Mouse (Mus musculus) forebrain, embryonic 15.5 days (tissue): ENCODE measurements around the gene Adgrl2. TPM values are rescaled to one million over a fixed set of nuclear protein-coding genes. Genes with fewer than 3 reads are reported as not detected.

Experiments used
- ATAC-seq: fragments of 200-750 bp; cut with Nextera tagmentation; replicated peaks from 2 replicates; pipeline ENCODE4 v1.8.0; 2017; ENCODE audit warnings: mild to moderate bottlenecking, moderate TSS enrichment, moderate library complexity
- H3K27ac ChIP-seq: fragments of 300-500 bp; sonication (generic); replicated peaks from 2 replicates; pipeline ENCODE4 v1.5.1; 2015; ENCODE audit warnings: mild to moderate bottlenecking, inconsistent platforms
- H3K27me3 ChIP-seq: fragments of 300-500 bp; sonication (generic); 2 replicates; pipeline ENCODE4 v1.6.1; 2015; ENCODE audit warnings: inconsistent platforms
- H3K36me3 ChIP-seq: fragments of 300-500 bp; sonication (generic); 2 replicates; pipeline ENCODE4 v1.6.1; 2015; ENCODE audit warnings: mild to moderate bottlenecking, inconsistent platforms
- H3K4me1 ChIP-seq: fragments of 300-500 bp; sonication (generic); 2 replicates; pipeline ENCODE4 v1.6.1; 2015; ENCODE audit warnings: inconsistent platforms
- H3K4me2 ChIP-seq: fragments of 300-500 bp; sonication (generic); replicated peaks from 2 replicates; pipeline ENCODE4 v1.6.1; 2015; ENCODE audit warnings: mild to moderate bottlenecking, inconsistent platforms
- H3K4me3 ChIP-seq: fragments of 300-500 bp; sonication (generic); 2 replicates; pipeline ENCODE4 v1.5.1; 2015; ENCODE audit warnings: mild to moderate bottlenecking, inconsistent platforms
- H3K9ac ChIP-seq: fragments of 300-500 bp; sonication (generic); replicated peaks from 2 replicates; pipeline ENCODE4 v1.6.1; 2015; ENCODE audit warnings: mild to moderate bottlenecking, inconsistent platforms
- H3K9me3 ChIP-seq: fragments of 300-500 bp; sonication (generic); 2 replicates; pipeline ENCODE4 v1.6.1; 2016; ENCODE audit warnings: inconsistent platforms
- WGBS: fragments of 180-500 bp; shearing (Covaris S2); methylation state at CpG from one replicate; pipeline ENCODE4 v1.1.7; 2015; ENCODE audit warnings: mixed read lengths; 5-methylcytosine and 5-hydroxymethylcytosine counted together
- polyA plus RNA-seq: library from polyadenylated mRNA; unstranded; fragments of >200 nt; fragmentation: Nextera tagmentation; extraction: Ambion mirVana; gene quantifications from 2 replicates; pipeline ENCODE4 v1.2.1, GENCODE M21; 2015

Gene Adgrl2
- polyA plus RNA-seq, 1 experiment from 2014 or later: 119 TPM

DNA sequence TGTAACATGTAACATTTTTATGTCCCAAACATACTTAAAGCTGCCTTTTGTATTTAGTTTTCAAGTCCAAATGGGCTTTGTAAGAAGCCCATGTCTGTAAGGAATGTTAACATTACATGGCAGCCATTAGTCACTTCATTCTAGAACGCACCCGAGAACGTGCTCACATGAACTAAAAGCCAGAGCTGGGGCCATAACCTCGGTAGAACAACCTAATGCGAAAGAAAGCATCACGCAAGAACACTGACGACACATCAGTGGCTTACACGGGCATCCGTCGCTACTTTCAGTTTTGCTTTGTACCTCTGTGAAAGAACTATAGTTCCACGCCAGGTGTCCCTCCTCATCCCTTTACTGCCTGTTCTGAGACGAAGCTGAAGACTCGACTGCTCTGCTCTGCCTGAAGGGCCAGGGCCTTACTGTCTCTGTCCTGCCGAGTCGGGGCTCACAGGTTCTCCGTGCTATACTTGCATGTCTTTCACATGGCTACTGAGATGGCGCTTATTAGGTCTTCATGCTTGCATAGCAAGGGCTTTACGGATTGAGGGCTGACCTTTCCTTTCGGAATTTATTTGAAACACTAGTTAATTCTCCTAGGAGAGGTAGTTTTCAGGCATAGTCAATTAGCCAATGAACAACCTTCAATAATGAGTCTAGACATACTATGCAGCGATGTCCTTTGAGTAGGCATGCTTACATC is 157.1 kb downstream of the Adgrl2 start:
- Histone ChIP-seq H3K4me2 (no peak overlapping the region), H3K27me3 (no peaks in the 10 kb centered on the region), H3K4me1 (peaks cover 3% of the 10 kb centered on the region; the same call in 1 of the 2 replicates), H3K27ac (no peak overlapping the region), H3K9me3 (no peaks in the 10 kb centered on the region), H3K9ac (no peak overlapping the region), H3K36me3 (peaks cover 41% of the 10 kb centered on the region), H3K4me3 (no peak overlapping the region)
- ATAC-seq: no peak
- WGBS: 94% methylated on average over 20 of the region's 20 CpGs

DNA sequence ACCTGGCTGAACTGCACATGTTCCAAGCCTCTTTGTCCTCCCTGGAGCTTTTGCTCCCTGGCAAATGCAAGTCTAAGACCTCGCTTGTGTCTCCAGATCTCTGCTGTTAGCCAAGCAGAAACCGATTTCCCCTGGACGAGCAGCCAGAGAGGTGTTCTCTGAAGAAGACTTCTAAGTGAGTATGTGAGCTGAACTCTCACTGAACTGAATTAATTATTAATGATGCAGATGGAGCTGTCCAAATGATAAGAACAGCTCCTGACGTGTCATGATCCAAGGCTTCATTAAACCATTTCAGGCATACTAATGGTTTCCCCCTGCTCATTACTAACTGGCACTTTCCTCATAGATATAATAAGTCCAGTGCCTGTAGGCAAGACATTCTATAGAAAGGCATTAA is 158.4 kb downstream of the Adgrl2 start:
- ATAC-seq: no peak
- no peak overlapping the region for H3K9ac ChIP-seq
- no peaks in the 10 kb centered on the region for H3K4me1 ChIP-seq
- H3K4me2 ChIP-seq: no peak overlapping the region
- H3K27me3 ChIP-seq: no peaks in the 10 kb centered on the region
- no peak overlapping the region for H3K4me3 ChIP-seq
- no peak overlapping the region for H3K27ac ChIP-seq
- H3K36me3 ChIP-seq: peaks cover 32% of the 10 kb centered on the region
- H3K9me3 ChIP-seq: no peaks in the 10 kb centered on the region
- 52% methylated on average over 4 of the region's 4 CpGs for WGBS

DNA sequence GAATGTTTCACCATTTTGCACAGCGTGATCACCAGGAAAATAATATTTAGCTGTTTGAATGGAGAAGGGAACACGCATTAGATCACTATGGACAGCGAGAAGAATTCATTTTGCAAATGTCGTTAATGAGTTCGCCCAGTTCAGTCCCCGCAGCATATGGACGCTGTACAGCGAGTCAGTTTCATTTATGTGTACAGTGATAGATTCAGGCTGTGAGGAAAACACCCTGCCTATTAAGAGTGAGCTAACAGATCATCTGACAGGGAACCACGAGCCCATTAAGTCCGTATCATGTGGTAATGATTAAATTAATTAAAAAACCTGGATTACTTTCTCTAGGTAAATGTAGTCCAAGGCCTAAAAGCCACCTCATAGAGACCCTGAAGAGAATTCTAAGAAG is 161.8 kb downstream of the Adgrl2 start:
- Histone ChIP-seq H3K27me3 (no peaks in the 10 kb centered on the region), H3K9me3 (no peaks in the 10 kb centered on the region), H3K9ac (no peak overlapping the region), H3K4me3 (no peak overlapping the region), H3K4me1 (no peaks in the 10 kb centered on the region), H3K36me3 (peaks cover 28% of the 10 kb centered on the region), H3K27ac (no peak overlapping the region), H3K4me2 (no peak overlapping the region)
- ATAC-seq: no peak
- WGBS: 56% methylated on average over 10 of the region's 10 CpGs

DNA sequence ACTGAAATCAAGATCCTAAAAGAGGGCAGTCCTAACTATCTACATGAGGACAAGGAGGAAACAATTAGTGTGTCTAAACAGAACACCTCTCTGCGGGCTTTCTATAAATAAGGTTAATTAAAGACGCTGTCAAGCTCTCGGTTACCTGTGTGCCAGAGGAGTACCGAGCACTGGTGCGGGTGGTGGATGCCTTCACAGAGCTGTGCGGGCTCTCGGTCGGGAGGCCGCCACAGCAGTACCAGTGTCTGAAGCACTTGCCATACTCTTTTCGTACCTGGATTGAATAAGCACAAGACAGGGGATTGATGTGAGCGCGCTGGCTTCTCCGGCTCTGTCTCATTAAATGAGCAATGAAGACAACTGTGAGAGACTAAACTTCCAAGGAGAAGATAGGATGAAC is 166.8 kb downstream of the Adgrl2 start:
- no peak for ATAC-seq
- H3K27me3 ChIP-seq: no peaks in the 10 kb centered on the region
- no peak overlapping the region for H3K4me3 ChIP-seq
- H3K9me3 ChIP-seq: no peaks in the 10 kb centered on the region
- peaks cover 45% of the 10 kb centered on the region for H3K36me3 ChIP-seq
- no peaks in the 10 kb centered on the region for H3K4me1 ChIP-seq
- WGBS: 96% methylated on average over 13 of the region's 13 CpGs
- no peak overlapping the region for H3K9ac ChIP-seq
- no peak overlapping the region for H3K4me2 ChIP-seq
- no peak overlapping the region for H3K27ac ChIP-seq

DNA sequence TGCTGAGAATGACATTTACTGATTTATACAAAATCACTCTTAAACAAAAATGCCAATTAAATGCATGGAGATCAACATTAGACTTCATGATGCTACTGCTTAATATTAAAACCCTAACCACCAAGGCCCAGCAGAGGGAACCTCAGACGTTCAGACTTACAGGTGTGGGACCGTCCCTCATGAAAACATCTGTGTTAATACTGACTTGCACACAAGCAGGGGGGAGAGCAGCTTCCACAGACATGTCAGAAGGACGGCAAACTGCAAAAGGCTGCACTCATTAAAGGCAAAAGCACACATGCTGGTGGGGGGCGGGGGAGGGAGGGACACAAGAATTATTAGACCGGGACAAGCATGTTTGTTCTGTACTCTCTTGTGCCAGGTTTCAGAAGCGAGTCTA is 168.7 kb downstream of the Adgrl2 start:
- Histone ChIP-seq H3K9ac (no peak overlapping the region), H3K4me1 (no peaks in the 10 kb centered on the region), H3K36me3 (peaks cover 58% of the 10 kb centered on the region), H3K4me2 (no peak overlapping the region), H3K27ac (no peak overlapping the region), H3K27me3 (no peaks in the 10 kb centered on the region), H3K4me3 (no peak overlapping the region), H3K9me3 (no peaks in the 10 kb centered on the region)
- no peak for ATAC-seq
- 76% methylated on average over 6 of the region's 6 CpGs for WGBS

DNA sequence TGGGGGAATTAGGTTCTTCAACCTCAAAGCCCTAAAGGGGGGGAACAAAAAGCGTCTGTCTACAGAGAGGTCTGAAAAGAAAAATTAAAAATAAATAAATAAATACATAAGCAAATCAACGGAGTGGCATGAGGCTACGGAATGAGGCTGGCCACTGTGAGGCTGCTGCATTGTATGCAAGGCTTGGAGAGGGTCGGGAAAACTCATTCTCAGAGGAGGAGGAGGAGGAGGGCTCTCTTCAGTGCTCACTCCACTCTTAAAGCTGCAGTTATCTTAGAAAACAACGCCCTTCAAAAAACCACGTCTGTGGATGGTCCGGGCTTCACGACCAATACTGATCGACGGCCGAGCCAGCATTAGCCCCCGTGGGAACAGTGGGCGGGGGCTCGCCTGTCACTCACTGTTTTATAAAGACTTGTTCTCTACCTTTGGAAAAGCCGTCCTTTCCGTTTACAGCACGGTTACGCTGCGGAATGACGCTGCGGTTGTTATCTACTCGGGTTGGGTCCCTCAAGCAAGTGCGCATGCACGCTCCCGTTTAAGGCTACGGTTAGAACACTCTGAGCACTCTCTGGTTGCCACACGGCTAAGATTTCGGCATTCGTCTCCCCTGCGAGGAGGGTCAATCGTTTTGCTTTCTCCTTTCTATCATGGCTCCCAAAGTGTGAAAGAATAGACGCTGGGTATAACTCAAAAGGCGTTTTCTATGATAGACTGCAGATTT is 170.9 kb downstream of the Adgrl2 start:
- H3K9me3 ChIP-seq: no peaks in the 10 kb centered on the region
- H3K9ac ChIP-seq: no peak overlapping the region
- ATAC-seq: no peak
- H3K4me2 ChIP-seq: no peak overlapping the region
- peaks cover 58% of the 10 kb centered on the region for H3K36me3 ChIP-seq
- no peak overlapping the region for H3K4me3 ChIP-seq
- H3K27ac ChIP-seq: no peak overlapping the region
- H3K4me1 ChIP-seq: no peaks in the 10 kb centered on the region
- WGBS: 86% methylated on average over 33 of the region's 33 CpGs
- H3K27me3 ChIP-seq: no peaks in the 10 kb centered on the region

DNA sequence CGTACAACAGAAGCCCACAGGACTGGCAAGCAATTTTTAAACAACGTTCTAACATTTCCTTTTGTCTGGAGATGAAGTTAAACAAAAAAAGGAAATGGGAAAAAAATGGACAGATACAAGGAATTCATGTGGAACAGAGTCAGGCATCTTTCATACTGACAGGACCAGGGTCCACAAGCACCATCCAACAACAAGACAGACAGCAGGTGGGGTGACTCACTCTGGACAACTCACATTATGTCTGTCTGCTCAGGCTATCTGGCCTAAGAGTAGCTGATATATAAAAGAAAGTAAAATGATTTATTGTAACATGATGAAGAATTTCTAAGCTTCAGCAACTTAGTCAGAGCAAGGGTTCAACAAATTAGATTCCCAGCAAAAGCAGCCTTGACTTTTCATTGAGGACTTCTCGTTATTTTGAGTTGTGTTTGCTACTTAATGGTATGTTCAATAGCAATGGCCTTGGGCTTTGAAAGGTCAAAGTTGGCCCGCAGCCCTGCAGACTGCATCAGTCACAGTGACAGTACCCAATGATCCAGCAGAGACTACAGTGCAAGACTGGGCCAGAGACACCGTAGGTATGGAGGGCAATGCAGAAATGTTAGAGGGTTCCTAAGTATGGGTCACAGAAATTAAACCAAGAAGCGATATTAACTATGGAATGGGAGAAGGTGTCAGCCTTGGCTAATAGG is 171.8 kb downstream of the Adgrl2 start:
- 92% methylated on average over 6 of the region's 6 CpGs for WGBS
- H3K27ac ChIP-seq: no peak overlapping the region
- H3K9me3 ChIP-seq: no peaks in the 10 kb centered on the region
- ATAC-seq: no peak
- H3K4me2 ChIP-seq: no peak overlapping the region
- H3K36me3 ChIP-seq: peaks cover 50% of the 10 kb centered on the region
- no peak overlapping the region for H3K9ac ChIP-seq
- H3K4me1 ChIP-seq: no peaks in the 10 kb centered on the region
- no peaks in the 10 kb centered on the region for H3K27me3 ChIP-seq
- no peak overlapping the region for H3K4me3 ChIP-seq

- Histone ChIP-seq H3K27ac (no peak overlapping the region), H3K36me3 (peaks cover 39% of the 10 kb centered on the region), H3K9ac (no peak overlapping the region), H3K4me1 (no peaks in the 10 kb centered on the region), H3K9me3 (no peaks in the 10 kb centered on the region), H3K4me2 (no peak overlapping the region), H3K27me3 (no peaks in the 10 kb centered on the region), H3K4me3 (no peak overlapping the region)
- WGBS: 96% methylated on average over 25 of the region's 25 CpGs
- ATAC-seq: no peak
Observed at GRCm38 (mm10) chr3:148817491-148817890, 172.9 kb downstream of the Adgrl2 start.

GRCm38 (mm10) chr3:148813121-148813520 is 177.2 kb downstream of the Adgrl2 start:
- Histone ChIP-seq H3K9me3 (no peaks in the 10 kb centered on the region), H3K27me3 (no peaks in the 10 kb centered on the region), H3K4me2 (no peak overlapping the region), H3K36me3 (peaks cover 23% of the 10 kb centered on the region), H3K9ac (no peak overlapping the region), H3K4me1 (no peaks in the 10 kb centered on the region), H3K4me3 (no peak overlapping the region), H3K27ac (no peak overlapping the region)
- WGBS: 72% methylated on average over 6 of the region's 6 CpGs
- ATAC-seq: no peak

DNA sequence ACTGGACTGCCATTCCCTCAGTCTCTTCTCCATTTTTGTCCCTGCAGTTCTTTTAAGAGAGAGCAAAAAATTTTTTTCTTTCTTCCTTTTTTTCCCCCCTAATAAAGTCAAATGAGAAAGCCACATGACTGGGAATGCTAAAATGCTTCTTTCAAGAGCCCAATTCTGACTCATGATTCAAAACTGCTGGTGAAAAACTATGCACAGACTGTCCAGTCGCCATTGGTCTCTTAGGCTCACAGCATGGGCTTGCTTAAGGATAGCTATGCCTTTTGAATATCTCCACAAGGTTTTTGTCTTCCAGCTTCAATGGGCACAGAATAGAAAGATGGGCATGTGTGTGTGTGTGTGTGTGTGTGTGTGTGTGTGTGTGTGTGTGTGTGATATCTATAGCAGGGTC is 178.3 kb downstream of the Adgrl2 start:
- no peak overlapping the region for H3K9ac ChIP-seq
- 10% methylated on average over 1 of the region's 1 CpGs for WGBS
- H3K27ac ChIP-seq: no peak overlapping the region
- H3K36me3 ChIP-seq: peaks cover 13% of the 10 kb centered on the region
- H3K4me3 ChIP-seq: no peak overlapping the region
- H3K4me1 ChIP-seq: no peaks in the 10 kb centered on the region
- ATAC-seq: no peak
- H3K9me3 ChIP-seq: no peaks in the 10 kb centered on the region
- no peak overlapping the region for H3K4me2 ChIP-seq
- H3K27me3 ChIP-seq: no peaks in the 10 kb centered on the region

- 94% methylated on average over 9 of the region's 9 CpGs for WGBS
- H3K4me3 ChIP-seq: no peak overlapping the region
- ATAC-seq: no peak
- no peaks in the 10 kb centered on the region for H3K4me1 ChIP-seq
- no peaks in the 10 kb centered on the region for H3K27me3 ChIP-seq
- H3K9me3 ChIP-seq: no peaks in the 10 kb centered on the region
- no peak overlapping the region for H3K27ac ChIP-seq
- no peak overlapping the region for H3K4me2 ChIP-seq
- H3K9ac ChIP-seq: no peak overlapping the region
- H3K36me3 ChIP-seq: no peaks in the 10 kb centered on the region
Observed at GRCm38 (mm10) chr3:148806977-148807376, 183.4 kb downstream of the Adgrl2 start.

DNA sequence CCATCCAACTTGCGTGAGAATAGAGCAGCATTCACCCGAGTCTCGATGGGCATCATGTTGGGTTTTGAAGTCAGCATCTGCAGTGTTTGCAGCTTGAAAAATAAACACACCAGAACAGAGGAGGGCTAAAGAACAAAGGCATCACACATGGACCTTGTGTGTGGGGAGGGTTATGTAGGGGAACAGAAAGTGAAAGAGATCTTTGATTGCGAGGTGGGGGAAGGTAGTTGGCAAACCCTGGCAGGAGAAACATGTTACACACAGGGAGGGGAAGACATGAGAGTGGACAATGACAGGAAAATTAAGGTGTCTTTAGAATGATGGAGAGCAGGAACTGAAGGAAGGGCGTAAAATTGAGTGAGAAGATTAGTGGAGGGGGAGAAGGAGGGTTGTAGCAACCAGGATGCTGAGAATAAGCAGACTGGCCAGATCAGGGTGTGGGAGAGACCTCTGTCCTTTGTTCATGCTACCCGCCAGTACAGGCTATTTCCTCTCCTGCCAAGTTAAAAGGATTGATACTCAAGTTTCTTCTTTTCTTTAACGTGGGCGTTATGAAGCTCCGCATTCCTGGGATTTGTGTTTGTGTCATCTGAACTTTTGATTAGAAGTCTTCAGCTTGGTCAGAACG is 197.0 kb downstream of the Adgrl2 start:
- WGBS: 80% methylated on average over 10 of the region's 10 CpGs
- H3K27me3 ChIP-seq: no peaks in the 10 kb centered on the region
- no peak overlapping the region for H3K4me2 ChIP-seq
- no peaks in the 10 kb centered on the region for H3K4me1 ChIP-seq
- no peak for ATAC-seq
- no peaks in the 10 kb centered on the region for H3K9me3 ChIP-seq
- H3K9ac ChIP-seq: no peak overlapping the region
- no peaks in the 10 kb centered on the region for H3K36me3 ChIP-seq
- no peak overlapping the region for H3K4me3 ChIP-seq
- H3K27ac ChIP-seq: no peak overlapping the region
